Mouse (Mus musculus) adrenal gland, postnatal 14 days (tissue): Measurements from ENCODE around the gene Sp9. TPM values are rescaled to one million over a fixed set of nuclear protein-coding genes. Genes with fewer than 3 reads are reported as not detected.
A peak's percentile ranks its signal among the peaks of the same experiment; 100 is the strongest.

ENCODE experiments used
- DNase-seq: peaks from one replicate; pipeline ENCODE4 v3.0.0; 2021; ENCODE audit warnings: mixed read lengths
- total RNA-seq: library from RNA; stranded (reverse); gene quantifications from 2 replicates; pipeline ENCODE4 v1.2.3, GENCODE M21; 2021

Sp9 gene
- total RNA-seq, 1 experiment from 2014 or later = not detected

DNA sequence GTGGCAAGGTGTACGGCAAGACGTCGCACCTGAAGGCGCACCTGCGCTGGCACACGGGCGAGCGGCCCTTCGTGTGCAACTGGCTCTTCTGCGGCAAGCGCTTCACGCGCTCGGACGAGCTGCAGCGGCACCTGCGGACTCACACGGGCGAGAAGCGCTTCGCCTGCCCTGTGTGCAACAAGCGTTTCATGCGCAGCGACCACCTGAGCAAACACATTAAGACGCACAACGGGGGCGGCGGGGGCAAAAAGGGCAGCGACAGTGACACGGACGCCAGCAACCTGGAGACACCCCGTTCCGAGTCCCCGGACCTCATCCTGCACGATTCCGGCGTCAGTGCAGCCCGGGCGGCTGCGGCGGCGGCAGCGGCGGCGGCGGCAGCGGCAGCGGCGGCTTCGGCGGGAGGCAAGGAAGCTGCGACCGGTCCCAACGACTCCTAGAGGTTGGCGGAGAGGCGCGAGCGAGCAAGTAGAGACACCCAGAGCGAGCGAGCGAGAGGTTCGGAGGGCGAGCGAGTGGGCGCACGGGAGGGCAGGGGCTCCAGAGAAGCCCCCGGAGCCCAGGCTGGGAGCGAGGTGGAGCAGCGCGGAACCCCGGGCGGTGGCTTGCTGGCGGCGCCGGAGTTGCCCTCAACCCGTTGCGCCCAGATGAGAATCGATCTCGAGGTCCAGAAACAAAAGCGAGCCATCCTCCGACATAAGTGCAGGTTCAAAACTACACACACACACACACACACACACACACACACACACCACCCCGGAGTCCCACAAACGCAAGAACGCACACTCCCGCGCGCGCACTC is 2.6 kb downstream of the Sp9 start:
- DNase-seq = peak; percentile 51

DNA sequence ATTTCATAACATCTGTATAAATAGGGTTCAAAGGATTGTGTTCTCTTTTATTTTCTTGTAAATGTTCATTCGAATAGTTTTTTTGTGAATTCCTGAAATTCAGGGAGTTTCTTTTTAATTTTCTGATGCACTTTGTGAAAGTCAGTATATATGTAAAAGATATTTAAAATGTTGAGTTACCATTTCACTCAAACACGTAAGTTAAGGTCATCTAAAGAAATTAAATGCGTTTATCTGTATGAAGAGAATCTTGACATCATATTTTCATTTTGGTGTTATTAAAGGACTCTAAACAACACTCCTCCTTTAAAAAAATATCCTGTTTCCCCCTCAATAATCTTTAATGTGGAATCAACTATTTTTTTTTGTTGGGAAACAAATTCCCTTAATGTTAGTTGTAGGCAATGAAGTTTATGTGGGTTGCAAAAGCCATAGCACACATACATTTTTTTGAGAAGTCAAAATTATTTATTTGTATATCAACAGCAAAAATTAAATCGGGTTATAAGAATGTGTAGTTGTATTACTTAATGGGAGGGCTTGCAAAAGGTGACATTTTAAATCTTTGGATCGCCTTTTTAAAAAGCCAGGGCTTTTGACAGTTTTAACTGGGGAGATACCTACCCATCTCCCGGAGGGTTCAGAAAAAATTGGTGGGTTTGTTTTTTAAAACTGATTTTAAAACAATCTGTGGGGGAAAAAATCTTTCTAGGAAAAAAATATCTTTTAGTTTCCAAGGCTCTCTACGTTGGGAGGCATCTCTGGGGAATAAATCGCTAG is 3.7 kb downstream of the Sp9 start:
- no peak for DNase-seq

DNA sequence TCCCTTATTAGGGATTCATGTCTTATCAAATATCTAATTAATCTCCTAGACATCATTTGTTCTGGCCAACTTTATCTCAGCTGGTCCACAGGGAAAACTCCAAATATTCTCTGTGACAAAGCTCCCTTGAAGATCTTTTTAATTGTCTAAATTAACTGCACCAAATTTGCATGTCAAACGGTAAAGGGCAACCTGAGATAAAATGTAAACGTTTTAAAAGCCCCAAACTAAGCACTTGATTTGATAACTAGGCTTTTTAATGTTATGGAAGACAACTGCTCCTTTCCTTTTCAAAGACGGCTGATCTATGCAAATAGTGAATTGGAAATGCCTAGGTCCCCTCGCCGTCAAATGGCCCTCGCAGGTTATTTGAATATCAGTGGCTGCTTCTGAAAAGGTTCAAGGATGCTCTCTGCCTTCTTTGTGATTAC is 4.4 kb downstream of the Sp9 start:
- DNase-seq = no peak

DNA sequence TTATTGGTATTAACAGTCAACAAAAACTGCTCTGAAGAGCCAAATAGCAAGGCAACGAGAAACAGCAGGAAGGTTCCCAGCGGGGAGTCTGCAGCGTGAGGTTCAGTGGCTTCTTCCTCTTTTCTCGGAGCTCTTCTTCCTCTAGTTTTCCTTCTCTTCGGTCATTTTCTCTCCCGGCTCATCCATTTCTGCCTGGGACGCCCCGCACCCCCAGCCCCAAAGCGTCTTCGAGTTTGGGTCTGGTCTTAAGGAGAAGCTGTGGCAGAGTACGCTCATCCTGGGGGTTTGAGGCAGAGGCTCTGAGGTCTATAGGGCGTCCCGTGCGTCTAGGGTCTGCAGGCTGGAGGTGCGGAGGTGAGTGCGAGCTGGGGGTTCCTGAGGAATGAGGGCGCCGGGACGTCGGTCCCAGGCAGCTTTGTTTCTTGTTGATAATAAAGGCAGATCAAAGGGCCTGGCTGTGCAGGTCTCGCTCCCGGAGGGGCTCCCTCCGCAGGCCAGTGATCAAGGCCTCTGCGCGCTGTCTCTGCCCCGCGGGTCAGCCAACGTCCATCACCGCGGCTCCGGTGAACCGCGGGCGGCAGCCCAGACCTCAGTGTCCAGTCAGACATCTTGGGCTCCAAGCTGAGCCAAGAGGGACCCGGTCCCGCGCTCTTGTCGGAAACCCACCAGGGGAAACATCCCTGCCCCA is 5.4 kb downstream of the Sp9 start:
- no peak for DNase-seq

DNA sequence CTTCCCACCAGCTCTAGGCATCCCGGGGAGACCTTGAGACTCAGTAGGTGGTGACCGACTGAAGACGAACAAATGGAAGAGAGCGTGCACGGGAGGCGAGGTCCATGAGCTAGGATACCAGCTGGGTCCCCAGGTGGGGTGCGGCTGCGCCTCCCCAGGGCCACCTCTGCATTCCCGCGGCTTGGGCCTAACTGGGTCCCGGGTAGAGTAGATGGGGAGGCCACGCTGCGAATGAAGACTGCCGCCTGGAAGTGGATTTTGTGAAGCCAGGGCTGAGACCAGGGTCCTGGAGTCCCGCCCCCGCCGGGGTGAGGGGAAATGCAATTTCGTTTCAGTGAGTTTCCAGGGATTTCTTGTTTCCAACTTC is 6.0 kb downstream of the Sp9 start:
- no peak for DNase-seq

DNA sequence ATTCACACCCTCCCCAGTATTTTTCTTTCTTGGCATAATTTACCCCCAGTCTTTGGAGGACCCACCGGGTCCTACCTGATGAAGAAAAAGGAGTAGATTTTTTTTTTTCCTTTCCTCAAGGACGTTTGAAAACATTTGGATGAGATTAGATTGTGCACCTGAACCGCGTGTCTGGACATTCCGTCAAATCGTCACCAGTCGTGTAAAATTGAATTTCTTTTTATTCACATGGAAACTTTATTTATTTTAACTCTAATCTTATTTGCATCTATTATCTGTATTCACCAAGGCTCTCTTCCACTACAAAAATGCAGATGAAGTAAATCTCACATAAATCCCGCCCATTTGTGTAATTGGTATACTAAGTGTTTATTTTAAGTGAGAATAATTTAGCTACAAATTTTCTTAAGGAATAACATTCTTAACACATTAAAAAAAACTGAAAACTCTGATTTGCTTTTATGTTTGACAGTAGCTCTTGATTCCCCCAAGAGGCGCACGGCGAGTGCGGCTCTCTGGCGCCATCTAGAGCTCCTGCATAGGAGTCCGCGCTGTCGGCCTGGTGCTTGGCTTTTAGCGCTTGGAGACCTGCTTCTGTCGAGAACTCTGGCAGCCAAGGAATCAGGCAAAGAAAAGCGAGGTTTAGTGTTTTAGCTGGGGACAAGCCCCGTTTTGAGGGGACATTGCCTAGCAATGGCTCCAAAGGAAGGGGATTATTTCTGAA is 6.6 kb downstream of the Sp9 start:
- peak; percentile 93 for DNase-seq

DNA sequence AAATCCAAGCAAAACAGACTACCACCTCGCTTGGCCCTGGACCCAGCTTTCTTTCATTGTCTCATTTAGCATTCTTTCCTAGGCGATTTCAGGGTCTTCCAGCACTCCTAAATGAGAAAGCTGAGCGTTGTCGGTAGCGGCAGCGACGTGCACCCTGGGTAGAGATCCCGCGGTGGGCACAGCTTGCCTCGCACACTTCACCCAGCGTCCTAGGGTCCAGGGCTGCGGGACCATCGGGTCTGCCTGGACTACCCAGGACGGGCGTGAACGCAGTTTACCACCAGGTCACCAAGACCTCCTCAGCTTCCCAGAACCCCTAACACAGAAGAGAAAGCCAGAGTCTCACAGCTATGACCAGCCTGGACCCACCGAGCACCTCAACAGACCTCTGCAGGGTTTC is 7.1 kb downstream of the Sp9 start:
- DNase-seq = no peak

DNA sequence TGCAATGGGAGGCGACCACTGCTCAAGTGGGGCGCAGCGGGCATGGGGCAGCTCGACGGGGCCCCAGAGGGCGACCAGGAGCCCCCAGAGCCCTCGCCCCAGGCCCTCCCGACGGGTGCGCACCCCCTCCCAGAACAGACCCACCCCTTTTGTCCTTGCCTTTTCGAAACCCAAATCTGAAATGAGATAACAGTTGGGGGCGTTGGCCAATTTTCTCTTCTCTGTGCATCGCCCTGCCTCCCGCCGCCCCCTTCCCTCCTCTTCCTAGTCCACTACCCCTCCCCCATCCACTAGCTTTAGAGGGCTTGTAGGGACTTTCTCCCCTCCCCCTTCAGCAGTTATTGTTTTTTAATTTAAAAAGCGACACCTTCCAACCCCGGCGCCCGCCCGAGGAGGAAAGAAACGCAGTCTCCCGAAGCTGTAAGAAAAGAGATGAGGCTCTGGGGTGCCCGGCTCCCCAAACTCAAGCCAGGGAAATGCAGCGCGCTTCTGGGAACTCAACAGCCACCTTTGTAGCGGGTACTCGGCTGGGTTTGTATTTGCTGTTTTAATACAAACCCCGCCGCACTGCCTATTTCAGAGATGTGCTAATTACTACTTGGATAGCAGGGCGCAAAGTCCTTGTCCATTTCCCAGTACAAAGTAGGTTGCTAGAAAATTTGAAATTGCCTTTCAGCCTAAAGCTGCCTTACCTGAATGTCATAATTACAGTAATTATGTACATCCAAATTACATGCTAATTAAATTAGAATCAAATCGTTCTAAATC is 7.7 kb downstream of the Sp9 start:
- no peak for DNase-seq

DNA sequence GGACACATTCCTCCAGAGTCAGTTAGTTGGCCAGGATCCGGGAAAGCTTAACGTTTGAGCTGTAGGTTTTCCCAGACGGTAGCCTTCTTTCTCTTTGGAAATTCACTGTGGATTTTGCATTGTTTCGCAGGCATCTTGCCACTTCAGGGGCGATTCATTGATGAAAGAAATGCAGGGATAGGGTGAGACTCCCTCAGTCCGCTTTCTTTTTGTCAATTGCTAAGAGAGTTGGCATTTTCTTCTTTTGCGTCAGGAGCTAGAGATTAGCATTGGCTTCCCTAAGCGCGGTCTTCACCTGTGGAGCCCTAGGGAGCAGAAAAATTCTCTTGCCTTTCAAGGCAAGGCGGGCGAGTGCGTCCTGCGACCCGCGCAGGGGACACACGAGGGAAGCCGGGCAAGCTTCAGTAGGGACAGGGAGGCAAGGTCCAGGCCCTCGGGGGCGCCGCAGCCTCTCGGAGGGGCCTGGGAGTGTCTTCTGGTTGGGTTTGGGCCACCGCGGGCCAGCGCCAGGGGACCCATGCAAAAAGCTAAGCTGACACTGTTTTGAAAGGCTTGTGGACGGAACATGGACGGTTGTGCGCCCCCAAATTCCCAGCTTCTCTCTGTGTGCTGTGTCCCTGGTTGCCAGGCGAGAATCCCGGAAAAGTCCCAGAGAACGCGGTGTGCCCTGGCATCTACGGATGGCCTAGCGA is 8.8 kb downstream of the Sp9 start:
- DNase-seq = no peak

DNA sequence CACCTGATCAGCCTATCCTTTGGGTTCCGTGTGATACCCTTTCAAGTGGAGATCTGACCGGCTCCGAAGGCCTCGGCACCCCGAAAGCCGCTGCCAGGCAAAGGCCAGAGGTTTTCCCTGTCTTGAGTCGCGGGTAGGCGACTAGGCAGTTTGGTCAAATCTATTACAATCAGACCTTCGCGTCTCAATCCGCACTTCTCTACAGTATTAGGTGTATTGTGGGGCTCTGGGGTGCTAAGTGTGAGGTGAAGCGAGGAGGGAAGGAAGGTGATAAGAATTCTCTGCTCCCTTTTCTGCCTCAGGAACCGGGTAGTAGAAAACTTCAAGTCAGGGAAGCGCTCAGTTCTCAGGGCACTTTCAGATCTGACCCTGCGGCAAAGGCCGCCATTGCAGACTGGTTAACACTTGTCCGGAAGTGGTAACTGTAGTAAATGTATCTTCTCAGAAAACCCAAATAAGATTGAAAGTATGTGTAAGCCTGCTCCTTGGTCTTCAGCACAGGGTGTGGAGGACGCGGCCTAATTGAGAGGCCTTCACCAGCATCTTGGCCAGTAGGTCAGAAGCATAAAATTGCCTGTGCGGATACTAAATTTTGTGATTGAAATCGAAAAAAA is 9.4 kb downstream of the Sp9 start:
- no peak for DNase-seq

DNA sequence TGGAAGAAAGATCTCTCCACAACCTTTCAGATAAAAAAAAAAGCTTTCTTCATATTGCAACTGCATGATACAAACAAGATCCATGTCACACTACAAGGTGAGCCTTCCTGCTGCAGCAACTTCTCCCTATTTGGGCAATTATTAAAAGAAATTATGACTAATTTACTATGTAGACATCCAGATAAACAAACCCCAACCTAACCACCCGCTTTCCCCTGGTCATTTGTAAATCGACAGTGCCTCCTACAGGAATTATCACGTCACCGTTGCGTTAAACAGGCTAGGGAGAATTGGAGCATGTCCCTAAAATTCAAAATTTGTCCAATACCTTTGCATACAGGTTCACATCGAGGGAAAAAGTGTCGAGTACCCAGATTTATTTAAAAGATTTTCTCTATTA is 10.0 kb downstream of the Sp9 start:
- no peak for DNase-seq

DNA sequence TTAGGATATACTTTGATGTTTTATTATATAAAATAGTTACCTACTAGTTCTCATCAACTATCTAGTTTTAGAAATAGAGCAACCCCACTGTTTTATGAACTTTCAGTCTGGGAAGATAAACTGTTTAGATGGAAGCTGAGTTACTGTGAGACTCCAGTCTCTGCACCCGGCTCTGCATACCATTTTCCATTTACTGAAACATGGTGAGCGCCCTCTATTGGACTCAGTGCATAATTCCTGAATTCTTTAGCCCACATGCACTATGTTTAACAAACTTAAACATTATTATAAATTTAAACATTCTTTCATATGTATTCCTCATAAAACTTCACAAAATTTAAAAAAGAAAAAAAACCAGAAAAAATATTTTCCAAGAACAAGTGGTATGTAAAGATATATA is 13.9 kb downstream of the Sp9 start:
- no peak for DNase-seq

DNA sequence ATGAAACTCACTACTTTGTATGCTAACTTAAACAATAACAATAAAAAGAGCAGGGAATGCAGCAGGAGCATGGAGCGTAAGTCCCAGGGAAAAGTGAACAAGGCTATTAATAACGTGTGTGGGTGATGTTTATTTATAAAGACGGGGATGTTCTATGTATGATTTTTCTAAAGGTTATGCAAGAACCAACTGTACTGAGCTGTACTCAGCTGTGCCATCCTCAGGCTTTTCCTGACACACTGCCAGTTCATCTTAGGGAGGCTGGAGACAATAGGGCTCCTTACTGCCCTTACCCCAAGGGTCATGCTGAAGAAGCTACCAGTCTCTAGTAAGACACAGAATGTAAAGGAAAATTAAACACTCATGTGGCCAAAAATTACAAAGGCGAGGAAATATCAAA is 19.4 kb downstream of the Sp9 start:
- DNase-seq = no peak

DNA sequence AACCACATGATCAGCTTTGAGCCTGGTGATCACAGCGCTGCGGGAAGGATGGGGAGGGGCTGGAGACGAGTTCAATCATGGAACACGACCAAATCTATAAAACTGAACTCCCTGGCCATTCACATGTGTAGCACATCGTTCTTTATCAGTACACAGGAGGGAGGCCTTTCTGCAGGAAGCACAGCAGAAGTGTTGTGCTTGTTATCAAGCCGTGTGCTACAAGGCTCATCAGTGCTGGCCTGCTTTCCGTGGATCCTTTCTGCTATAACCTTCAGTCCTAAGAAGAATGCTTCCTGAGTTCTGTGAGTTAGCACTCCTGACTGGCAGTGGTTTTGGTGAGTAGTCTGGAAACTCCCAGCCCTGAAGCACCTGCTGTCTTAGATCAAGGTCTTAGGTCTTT is 23.3 kb downstream of the Sp9 start:
- DNase-seq = no peak

DNA sequence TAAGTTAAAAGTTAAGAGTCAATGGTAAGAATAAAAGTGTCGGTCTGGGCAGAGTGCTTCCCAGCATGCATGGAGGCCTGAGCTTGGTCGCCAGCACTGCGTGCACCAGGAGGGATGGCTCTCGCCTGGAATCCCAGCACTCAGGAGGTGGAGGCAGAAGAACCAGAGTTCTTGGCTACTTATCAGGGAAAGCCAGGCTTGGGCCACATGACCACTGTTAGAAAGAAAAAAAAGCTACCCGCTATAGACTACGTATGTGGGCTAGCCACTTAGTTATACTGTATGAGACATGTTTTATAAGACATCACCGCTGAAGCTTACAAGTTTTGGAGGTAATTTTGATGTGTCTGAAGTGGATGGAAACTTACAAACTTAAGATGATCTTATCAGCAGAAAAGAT is 26.4 kb downstream of the Sp9 start:
- no peak for DNase-seq

DNA sequence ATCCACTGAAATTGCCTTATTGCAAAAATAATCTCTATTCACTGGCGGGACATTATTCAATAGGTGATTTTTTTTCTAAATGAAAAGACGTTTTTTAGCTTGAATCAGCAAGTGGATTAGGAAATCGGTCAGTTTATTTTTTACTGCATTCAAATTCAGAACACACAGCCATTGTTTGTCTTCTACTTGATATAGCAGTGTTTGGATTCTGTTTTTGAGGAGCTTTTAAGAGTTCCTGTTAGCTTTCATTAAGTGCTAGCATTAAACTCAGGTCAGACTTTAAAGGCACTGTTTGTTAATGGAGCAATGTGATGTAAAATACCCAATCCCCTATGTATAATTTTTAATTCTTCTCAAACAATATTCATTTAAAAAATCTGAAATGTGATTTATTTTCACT is 27.1 kb downstream of the Sp9 start:
- no peak for DNase-seq

DNA sequence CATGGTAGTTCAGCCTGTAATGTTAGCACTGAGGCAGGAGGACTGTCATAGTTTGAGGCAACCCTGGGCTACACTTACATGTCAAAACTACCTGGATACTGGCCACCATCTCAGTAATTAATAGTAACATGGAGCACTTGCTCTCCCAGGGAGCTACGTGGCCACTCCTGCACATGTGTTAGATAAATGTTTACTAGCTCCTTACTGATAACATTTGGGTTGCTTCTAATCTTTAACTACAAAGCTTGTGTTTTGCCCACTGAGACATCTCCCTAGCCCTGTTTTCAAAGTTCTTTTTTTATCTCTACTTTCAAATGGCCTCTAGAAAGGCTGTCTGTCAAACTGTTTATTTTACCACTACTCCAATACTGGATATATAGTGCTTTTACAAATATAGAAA is 30.3 kb downstream of the Sp9 start:
- no peak for DNase-seq

DNA sequence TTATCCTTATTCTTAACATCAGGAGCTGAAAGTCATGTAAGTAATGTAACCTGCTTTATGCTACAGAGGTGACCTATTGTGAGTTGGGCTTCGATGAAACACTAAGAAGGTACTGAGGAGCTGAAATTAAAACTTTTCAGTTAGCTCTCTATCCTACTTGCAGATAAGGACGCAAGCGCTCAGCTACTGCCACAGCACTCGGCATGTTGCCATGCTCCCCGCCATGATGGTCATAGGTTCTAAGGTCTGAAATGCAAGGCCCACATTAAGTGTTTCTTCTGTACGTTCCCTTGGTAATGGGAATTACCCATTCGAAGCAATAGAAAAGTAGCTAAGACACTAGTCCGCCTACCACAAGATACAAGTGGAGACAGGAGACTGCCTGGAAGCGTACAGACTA is 31.0 kb downstream of the Sp9 start:
- no peak for DNase-seq

DNA sequence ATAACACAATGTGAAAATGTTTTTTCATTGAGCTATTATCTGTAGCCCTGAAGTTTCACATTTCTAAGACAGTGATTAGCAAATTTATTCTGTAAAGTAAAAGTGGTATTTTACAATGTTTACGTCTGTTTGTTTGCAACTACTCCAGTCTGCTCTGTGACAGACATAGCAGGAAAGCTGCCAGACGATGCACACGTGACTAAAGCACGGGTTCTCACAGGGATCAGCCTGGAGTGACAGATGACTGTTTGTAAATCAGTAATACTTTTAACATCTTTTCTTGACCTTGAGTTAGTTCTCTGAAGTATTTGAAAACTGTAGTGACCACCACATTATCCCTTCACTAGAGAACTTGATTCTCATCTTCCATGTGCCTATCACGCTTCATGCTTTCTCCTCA is 32.8 kb downstream of the Sp9 start:
- DNase-seq = no peak

DNA sequence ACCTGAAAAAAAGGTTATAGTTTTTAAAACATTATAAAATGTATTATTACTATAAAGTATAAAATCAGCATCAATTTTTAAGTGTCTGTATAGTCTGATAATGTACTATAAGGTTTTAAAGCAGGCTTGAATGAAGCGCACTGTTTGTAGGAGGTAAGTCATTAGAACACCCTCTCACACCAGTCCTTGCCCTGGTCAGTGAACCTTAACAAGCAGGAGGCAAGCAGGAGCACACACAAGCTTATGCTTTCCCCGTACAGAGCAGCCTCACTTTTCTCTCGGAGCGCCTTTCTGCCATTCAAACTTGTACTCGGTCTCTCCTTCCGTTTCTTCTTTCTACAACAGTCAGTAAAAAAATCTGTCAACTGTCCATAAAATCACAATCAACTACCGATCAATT is 34.3 kb downstream of the Sp9 start:
- no peak for DNase-seq
